Mouse (Mus musculus) forebrain, postnatal 0 days (tissue): ENCODE data around the gene Kcnh2. TPM values are rescaled to one million over a fixed set of nuclear protein-coding genes. Genes with fewer than 3 reads are reported as not detected.

Source experiments
- ATAC-seq: fragments of 200-750 bp; cut with Nextera tagmentation; 2 replicates; pipeline ENCODE4 v1.8.0; 2017; ENCODE audit warnings: mild to moderate bottlenecking, moderate library complexity
- DNase-seq: peaks from one replicate; pipeline ENCODE4 v3.0.0-alpha.2; 2015
- H3K27ac ChIP-seq: fragments of 300-500 bp; sonication (generic); 2 replicates; pipeline ENCODE4 v1.5.1; 2014; ENCODE audit warnings: low read depth, mild to moderate bottlenecking, antibody characterized with exemption, low read length, moderate library complexity, mixed read lengths
- H3K27me3 ChIP-seq: fragments of 300-500 bp; sonication (generic); 2 replicates; pipeline ENCODE4 v1.6.1; 2014; ENCODE audit warnings: mild to moderate bottlenecking, low read length, mixed read lengths; ENCODE audit not compliant: insufficient read depth
- H3K36me3 ChIP-seq: fragments of 300-500 bp; sonication (generic); 2 replicates; pipeline ENCODE4 v1.6.1; 2014; ENCODE audit warnings: mild to moderate bottlenecking, moderate library complexity; ENCODE audit not compliant: insufficient read depth
- H3K4me1 ChIP-seq: fragments of 300-500 bp; sonication (generic); 2 replicates; pipeline ENCODE4 v1.6.1; 2014; ENCODE audit warnings: antibody characterized with exemption; ENCODE audit not compliant: insufficient read depth
- H3K4me2 ChIP-seq: fragments of 300-500 bp; sonication (generic); 2 replicates; pipeline ENCODE4 v1.6.1; 2014; ENCODE audit warnings: low read depth, mild to moderate bottlenecking, moderate library complexity
- H3K4me3 ChIP-seq: fragments of 300-500 bp; sonication (generic); 2 replicates; pipeline ENCODE4 v1.5.1; 2014; ENCODE audit warnings: low read depth, low read length, mixed read lengths
- H3K9ac ChIP-seq: fragments of 300-500 bp; sonication (generic); 2 replicates; pipeline ENCODE4 v1.6.1; 2014; ENCODE audit warnings: mild to moderate bottlenecking
- H3K9me3 ChIP-seq: fragments of 300-500 bp; sonication (generic); 2 replicates; pipeline ENCODE4 v1.6.1; 2016; ENCODE audit warnings: low read length
- CTCF ChIP-seq: sonication (generic); IDR thresholded peaks from 2 replicates; pipeline ENCODE4 v1.5.1; 2016; ENCODE audit warnings: antibody characterized with exemption, control low read depth, low read depth
- WGBS: fragments of 180-500 bp; shearing (Covaris S2); extraction: QIAGEN DNeasy Blood & Tissue Kit; methylation state at CpG from one replicate; pipeline ENCODE4 v1.1.7; 2014; 5-methylcytosine and 5-hydroxymethylcytosine counted together
- polyA plus RNA-seq: library from polyadenylated mRNA; unstranded; fragments of >200 nt; fragmentation: Nextera tagmentation; extraction: Ambion mirVana; gene quantifications from 2 replicates; pipeline ENCODE4 v1.2.1, GENCODE M21; 2015
- total RNA-seq: library from RNA; depleted of rRNA; stranded (reverse); fragments of >200 nt; gene quantifications from 2 replicates; pipeline ENCODE4 v1.2.3, GENCODE M21; 2014

Kcnh2 gene
- total and polyA plus RNA-seq, 2 experiments from 2014 or later: 6.8 to 21.2 TPM

DNA sequence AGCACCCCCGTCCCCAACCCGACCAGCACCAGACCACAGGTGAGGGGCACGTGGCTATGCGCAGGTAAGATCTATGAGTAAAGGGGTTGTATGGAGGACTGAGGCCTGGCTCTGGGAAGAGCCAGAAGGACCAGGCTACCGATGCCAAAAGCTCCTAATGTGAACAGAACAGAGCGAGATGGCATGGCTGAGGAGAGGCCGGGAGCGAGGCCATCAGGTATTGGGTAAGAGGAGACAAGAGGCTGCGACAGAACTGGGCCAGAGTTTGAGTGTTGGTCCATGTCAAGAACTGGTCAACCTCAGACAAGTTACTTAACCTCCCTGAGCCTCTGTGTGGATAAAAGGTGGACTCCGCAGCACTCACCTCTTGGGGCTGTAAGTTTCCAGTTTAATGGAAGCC is 13.6 kb upstream of the Kcnh2 start:
- ATAC-seq: no peak
- H3K27ac ChIP-seq: no peak overlapping the region

DNA sequence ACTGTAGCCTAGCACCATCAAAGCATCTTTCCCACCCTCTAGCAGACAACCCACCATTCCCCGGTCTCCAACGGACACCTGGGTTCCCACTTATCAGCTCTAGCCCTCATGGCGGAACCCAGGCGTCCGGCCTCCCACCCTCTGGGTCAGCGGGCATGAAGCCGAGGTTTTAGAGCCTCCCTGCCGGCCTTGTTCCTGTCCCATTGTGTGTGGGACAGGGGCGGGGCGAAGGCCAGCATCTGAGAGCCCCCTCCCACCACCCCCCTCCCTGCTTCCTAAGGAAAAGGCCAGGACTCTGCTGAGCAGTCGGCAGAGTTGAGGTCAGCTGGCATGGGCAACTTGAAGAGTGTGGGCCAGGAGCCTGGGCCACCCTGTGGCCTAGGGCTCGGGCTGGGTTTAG is 13.1 kb upstream of the Kcnh2 start, which contains the start of gene Nos3:
Nos3 (plus strand) TSS at position 303 of the 400 bp plus-strand sequence.
- ATAC-seq (no peak), DNase-seq (no peak)
- Histone ChIP-seq H3K27me3 (no peaks in the 10 kb centered on the region), H3K27ac (no peak within 1 kb of the TSS), H3K4me3 (no peak within 1 kb of the TSS), H3K36me3 (no peaks in the 10 kb centered on the region), H3K4me2 (no peak within 1 kb of the TSS), H3K4me1 (no peaks in the 10 kb centered on the region), H3K9ac (no peak within 1 kb of the TSS), H3K9me3 (no peaks in the 10 kb centered on the region)
- WGBS: 34% methylated on average over 12 of the region's 12 CpGs
- no peak for TF ChIP-seq CTCF

More for the DNA sequence above, 13.6 kb upstream of the Kcnh2 start:
- no peaks in the 10 kb centered on the region for H3K4me1 ChIP-seq
- H3K4me2 ChIP-seq: no peak overlapping the region
- no peaks in the 10 kb centered on the region for H3K9me3 ChIP-seq
- H3K36me3 ChIP-seq: no peaks in the 10 kb centered on the region
- H3K9ac ChIP-seq: no peak overlapping the region
- TF ChIP-seq CTCF: no peak
- DNase-seq: no peak
- WGBS: 86% methylated on average over 10 of the region's 10 CpGs
- H3K4me3 ChIP-seq: no peak overlapping the region
- H3K27me3 ChIP-seq: no peaks in the 10 kb centered on the region

DNA sequence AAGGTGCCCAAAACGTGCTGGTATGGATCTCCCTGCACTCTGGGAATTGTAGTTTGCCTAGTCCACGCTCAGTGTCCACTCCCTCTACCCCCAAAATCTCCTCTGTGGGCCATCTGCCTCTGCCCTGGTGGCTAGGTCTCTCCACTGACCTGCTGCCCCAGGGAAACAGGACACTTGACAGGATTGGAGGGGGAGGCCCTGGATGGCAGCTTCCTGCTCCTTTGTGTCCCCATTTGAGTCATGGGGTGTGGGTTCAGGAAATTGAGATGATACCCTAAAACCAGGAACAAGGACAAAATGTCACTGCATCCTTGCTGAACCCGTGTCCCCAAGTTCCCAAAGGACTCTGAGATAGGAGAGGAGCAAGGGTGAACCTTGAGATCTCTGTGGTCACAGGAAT is 12.7 kb upstream of the Kcnh2 start:
- DNase-seq (no peak), ATAC-seq (no peak)
- no peaks in the 10 kb centered on the region for H3K27me3 ChIP-seq
- no peak for TF ChIP-seq CTCF
- 61% methylated on average over 3 of the region's 3 CpGs for WGBS
- no peak overlapping the region for H3K27ac ChIP-seq
- H3K9me3 ChIP-seq: no peaks in the 10 kb centered on the region
- H3K4me2 ChIP-seq: no peak overlapping the region
- no peaks in the 10 kb centered on the region for H3K36me3 ChIP-seq
- H3K4me3 ChIP-seq: no peak overlapping the region
- no peaks in the 10 kb centered on the region for H3K4me1 ChIP-seq
- H3K9ac ChIP-seq: no peak overlapping the region

DNA sequence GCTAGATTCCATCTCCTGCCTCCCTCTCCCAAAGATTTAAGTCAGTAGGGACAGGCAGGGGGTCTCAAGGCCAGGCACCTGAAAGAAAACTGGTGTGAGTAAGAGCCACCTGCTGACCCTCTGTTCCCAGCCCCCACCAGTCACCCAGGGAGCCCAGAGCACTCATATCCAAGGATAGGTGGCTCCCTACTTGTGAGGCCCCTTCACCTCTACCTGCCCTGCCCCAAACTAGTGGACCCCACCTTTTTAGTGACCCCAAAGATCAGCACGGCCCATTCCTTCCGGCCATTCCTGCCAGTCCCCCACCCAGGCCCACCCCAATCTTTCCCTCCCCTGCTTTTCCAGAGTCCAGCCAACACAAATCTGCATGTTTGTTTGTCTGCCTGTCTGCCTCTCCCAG is 12.1 kb upstream of the Kcnh2 start:
- H3K36me3 ChIP-seq: no peaks in the 10 kb centered on the region
- no peak overlapping the region for H3K9ac ChIP-seq
- no peak overlapping the region for H3K27ac ChIP-seq
- no peak overlapping the region for H3K4me2 ChIP-seq
- no peak for ATAC-seq
- no peaks in the 10 kb centered on the region for H3K27me3 ChIP-seq
- H3K4me1 ChIP-seq: no peaks in the 10 kb centered on the region
- H3K9me3 ChIP-seq: no peaks in the 10 kb centered on the region
- no peak overlapping the region for H3K4me3 ChIP-seq
- 93% methylated on average over 2 of the region's 2 CpGs for WGBS
- TF ChIP-seq CTCF: no peak
- no peak for DNase-seq

DNA sequence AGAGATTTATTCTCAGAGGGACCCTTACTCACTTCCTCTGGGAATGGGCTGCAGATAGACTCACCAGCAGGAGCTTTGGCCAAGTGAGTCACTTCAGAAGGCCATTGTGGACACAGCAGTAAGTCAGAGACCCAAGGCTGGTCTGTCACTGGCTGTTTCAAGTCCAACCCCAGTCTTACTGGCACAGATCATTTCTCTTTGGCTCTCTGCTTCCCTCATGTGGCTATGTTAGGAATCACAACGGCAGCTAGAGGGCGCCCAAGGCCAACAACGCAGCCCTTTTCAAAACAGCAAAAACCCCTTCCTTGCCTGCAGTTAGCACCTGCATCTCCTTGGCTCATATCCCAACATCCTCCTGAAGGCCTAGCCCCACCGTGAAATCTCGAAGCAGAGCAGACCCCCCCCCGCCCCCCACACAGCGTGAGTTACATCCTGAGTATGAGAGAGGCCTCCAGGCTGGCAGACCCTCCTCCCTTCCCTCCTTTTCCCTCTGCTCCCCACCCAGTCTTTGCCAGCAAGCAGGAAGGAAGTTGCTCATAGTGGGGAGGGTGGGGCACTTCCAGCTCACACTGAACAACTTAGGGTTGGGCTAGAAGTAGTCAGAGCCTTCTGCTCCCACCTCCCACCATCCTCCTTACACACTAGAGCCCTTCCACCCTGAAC is 9.5 kb upstream of the Kcnh2 start:
- no peaks in the 10 kb centered on the region for H3K36me3 ChIP-seq
- no peak overlapping the region for H3K4me3 ChIP-seq
- no peak overlapping the region for H3K9ac ChIP-seq
- no peaks in the 10 kb centered on the region for H3K4me1 ChIP-seq
- H3K9me3 ChIP-seq: no peaks in the 10 kb centered on the region
- peak; percentile 92 for DNase-seq
- no peak overlapping the region for H3K4me2 ChIP-seq
- no peaks in the 10 kb centered on the region for H3K27me3 ChIP-seq
- H3K27ac ChIP-seq: no peak overlapping the region
- peak; percentile 84 for ATAC-seq
- WGBS: under 1% methylated on average over 7 of the region's 7 CpGs
- TF ChIP-seq CTCF: peak; percentile 99

DNA sequence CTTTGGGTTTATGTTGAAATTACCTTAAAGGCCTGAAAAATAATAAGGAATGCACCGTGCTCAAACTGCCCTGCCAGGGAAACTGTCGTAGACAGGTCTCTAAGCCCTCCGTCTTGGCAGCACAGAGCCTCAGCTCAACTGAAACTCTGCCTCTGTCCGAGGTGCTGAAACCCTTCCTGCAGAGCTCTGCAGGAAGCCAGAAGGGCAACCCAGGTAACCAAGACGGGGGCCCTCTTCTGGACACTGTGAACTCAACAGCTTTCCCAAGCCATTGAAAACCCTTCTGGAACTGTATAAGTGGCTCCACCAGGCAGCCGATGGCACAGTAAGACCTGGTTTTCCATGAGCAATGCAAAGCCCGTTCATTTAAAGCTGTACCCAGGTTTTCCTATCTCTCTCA is 6.1 kb upstream of the Kcnh2 start:
- no peak overlapping the region for H3K4me2 ChIP-seq
- WGBS: 11% methylated on average over 7 of the region's 7 CpGs
- no peaks in the 10 kb centered on the region for H3K27me3 ChIP-seq
- no peaks in the 10 kb centered on the region for H3K9me3 ChIP-seq
- TF ChIP-seq CTCF: peak; percentile 40
- ATAC-seq (no peak), DNase-seq (peak; percentile 55)
- H3K36me3 ChIP-seq: no peaks in the 10 kb centered on the region
- H3K27ac ChIP-seq: no peak overlapping the region
- H3K9ac ChIP-seq: no peak overlapping the region
- peaks cover 5% of the 10 kb centered on the region; the same call in 1 of the 2 replicates for H3K4me1 ChIP-seq
- no peak overlapping the region for H3K4me3 ChIP-seq

DNA sequence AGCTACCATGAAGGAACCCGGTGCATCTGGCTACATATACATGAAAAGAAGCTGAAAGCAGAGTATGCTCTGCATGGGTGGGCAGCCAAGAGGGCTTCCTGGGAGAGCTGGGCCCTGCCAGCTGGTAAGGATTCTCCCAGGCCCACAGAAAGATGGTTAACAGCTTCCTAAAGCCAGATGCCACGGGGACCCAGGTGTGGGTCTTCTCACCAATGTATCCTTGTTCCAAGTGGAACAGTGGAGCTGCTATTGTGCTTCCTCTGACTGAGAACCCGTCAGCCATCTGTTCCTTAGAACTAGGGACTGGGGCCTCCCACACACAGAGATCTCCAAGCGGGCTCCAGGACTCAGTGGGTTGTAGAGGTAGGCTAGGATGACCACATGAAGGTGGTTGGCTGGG is 5.4 kb upstream of the Kcnh2 start:
- H3K36me3 ChIP-seq: no peaks in the 10 kb centered on the region
- H3K4me1 ChIP-seq: peaks cover 8% of the 10 kb centered on the region; the same call in 1 of the 2 replicates
- WGBS: 61% methylated on average over 4 of the region's 4 CpGs
- H3K9ac ChIP-seq: no peak overlapping the region
- no peak overlapping the region for H3K27ac ChIP-seq
- ATAC-seq: no peak
- no peak overlapping the region for H3K4me3 ChIP-seq
- no peaks in the 10 kb centered on the region for H3K27me3 ChIP-seq
- H3K9me3 ChIP-seq: no peaks in the 10 kb centered on the region
- no peak overlapping the region for H3K4me2 ChIP-seq
- no peak for TF ChIP-seq CTCF
- no peak for DNase-seq
